Mouse (Mus musculus): ENCODE data around the gene Ubac2.

DNA sequence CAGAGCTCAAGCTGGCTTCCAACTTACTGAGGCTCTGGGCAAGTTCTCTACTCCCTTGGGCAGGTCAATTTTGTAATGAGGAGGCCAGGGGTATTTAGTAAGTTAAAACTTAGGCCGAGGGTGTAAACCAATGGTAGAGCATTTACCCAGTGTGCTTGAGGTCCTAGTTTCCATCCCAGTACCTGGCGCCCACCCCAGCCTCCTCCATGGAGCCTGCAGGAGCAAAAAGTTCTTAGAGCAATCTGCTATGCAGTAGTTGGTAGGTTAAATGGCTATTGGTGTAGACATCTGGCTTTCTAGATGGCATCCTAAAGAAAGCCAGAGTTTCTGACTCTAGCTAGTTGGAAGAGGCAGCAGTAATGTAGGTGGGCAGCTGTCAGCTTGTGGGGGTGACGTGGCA is 71.0 kb downstream of the Ubac2 start:
- no peak for TF ChIP-seq HCFC1 (IDR thresholded peaks at IDR 0.05; ENCODE audit: borderline replicate concordance, insufficient read depth, low read length)
- no peak for TF ChIP-seq ZC3H11A (IDR thresholded peaks at IDR 0.05; ENCODE audit: borderline replicate concordance, low read depth, low read length)
- TF ChIP-seq MAFK (IDR thresholded peaks at IDR 0.05; ENCODE audit: insufficient read depth, low read depth, low read length): no peak
- no peak for TF ChIP-seq CHD2 (IDR thresholded peaks at IDR 0.05; ENCODE audit: low read depth, low read length)

All from ES-E14 (cell line).